Mouse (Mus musculus): Measurements from ENCODE around the gene Selplg. TPM values are rescaled to one million over a fixed set of nuclear protein-coding genes. Genes with fewer than 3 reads are reported as not detected.
"Not testable (repeated sequence)": the region's sequence is repeated elsewhere in the genome, so short reads cannot be mapped to it uniquely, and the experiment has no call there.

Selplg gene
- polyA plus RNA-seq, 1 experiment from 2014 or later = 4.4 TPM

GRCm38 (mm10) chr5:113815041-113815389 lies 17.4 kb downstream of the Selplg start:
- Histone ChIP-seq H3K9me3 (no peaks in the 10 kb centered on the region), H3K27me3 (replicated peaks) (no peaks in the 10 kb centered on the region), H3K9ac (no peak overlapping the region), H3K4me3 (replicated peaks) (no peak overlapping the region), H3K36me3 (no peaks in the 10 kb centered on the region), H3K27ac (no peak overlapping the region), H3K4me2 (replicated peaks) (no peak overlapping the region), H3K4me1 (replicated peaks) (0 out of 2 replicates have a peak, but pooled peaks cover 6% of the 10 kb centered on the region)
- ATAC-seq = no peak; the same call in 1 of the 2 replicates
- WGBS = 62% methylated on average over 11 of the region's 11 CpGs

DNA sequence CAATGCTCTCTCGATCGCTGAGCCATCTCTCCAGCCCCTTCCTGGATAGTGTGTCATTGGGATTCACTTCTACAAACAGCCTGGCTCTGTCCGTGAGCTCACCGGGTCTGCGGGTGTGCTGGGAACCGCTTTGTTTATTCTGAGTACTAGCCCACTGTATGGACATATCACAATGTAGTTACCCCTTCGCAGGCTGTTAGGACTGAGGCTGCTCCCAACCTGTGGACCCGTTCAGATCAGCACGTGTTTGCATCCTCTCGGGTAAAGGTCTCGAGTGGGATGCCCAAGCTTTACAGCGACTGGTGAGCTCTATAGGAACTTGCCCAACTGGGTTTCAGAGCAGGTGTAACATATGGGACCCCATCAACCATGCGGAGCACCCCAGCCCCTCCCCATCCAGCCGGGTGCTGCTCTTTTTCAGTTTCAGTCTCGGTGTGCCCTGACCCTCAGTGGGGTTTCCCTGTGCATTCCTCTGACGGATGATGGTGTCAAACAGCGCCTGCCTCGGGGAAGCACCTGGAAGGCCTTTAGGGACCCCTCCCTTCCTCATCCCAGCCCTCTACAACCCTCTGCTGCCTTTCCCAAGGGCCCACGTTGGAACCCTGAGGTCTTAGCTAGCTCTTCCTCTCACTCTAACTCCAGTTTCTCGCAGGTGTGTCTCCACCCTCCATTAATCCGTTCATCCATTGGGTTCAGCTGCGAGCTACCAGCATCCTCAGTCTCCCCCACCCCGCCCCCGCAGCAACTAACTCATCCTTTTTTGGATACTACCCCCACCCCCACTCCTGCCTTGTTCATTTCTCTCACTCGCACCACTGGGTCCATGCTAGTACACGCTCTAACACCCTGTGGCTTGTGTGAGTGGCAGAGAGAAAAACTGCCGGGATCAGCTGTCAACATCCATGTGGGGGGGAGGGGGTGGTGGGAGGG lies 18.1 kb downstream of the Selplg start:
- Histone ChIP-seq H3K36me3 (no peaks in the 10 kb centered on the region), H3K4me3 (replicated peaks) (no peak overlapping the region), H3K27me3 (replicated peaks) (no peaks in the 10 kb centered on the region), H3K4me2 (replicated peaks) (no peak overlapping the region), H3K27ac (no peak overlapping the region), H3K9ac (no peak overlapping the region), H3K9me3 (no peaks in the 10 kb centered on the region), H3K4me1 (replicated peaks) (0 out of 2 replicates have a peak, but pooled peaks cover 6% of the 10 kb centered on the region)
- no peak for ATAC-seq
- WGBS = 42% methylated on average over 27 of the region's 27 CpGs

DNA sequence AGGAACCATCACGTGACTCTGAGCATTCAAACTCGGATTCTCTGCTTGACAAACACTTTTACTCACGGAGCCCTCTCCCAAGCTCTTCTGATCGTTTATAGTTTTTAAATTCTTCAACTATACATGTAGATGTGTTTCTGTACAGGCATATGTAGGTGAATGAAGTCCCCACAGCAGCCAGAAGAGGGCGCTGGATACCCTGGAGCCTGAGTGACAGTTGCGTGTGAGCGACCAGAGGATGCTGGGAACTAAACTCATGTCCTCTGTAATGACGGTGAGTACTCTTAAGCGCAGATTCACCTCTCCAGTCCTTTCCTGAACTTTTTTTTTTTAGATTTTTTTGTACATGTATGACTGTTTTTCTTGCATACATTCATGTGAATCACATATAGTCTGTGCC lies 18.8 kb downstream of the Selplg start:
- ATAC-seq = no peak
- Histone ChIP-seq H3K27ac (no peak overlapping the region), H3K4me3 (replicated peaks) (no peak overlapping the region), H3K9ac (no peak overlapping the region), H3K36me3 (no peaks in the 10 kb centered on the region), H3K27me3 (replicated peaks) (no peaks in the 10 kb centered on the region), H3K4me1 (replicated peaks) (0 out of 2 replicates have a peak, but pooled peaks cover 6% of the 10 kb centered on the region), H3K9me3 (no peaks in the 10 kb centered on the region), H3K4me2 (replicated peaks) (no peak overlapping the region)
- WGBS = 20% methylated on average over 9 of the region's 9 CpGs

- Histone ChIP-seq H3K27ac (no peak overlapping the region), H3K4me1 (replicated peaks) (peaks cover 13% of the 10 kb centered on the region), H3K27me3 (replicated peaks) (no peaks in the 10 kb centered on the region), H3K4me2 (replicated peaks) (no peak overlapping the region), H3K4me3 (replicated peaks) (no peak overlapping the region), H3K36me3 (no peaks in the 10 kb centered on the region), H3K9me3 (no peaks in the 10 kb centered on the region), H3K9ac (no peak overlapping the region)
- ATAC-seq = no peak
- WGBS = 85% methylated on average over 2 of the region's 2 CpGs
Measured at GRCm38 (mm10) chr5:113812638-113813037, 19.8 kb downstream of the Selplg start.

GRCm38 (mm10) chr5:113811824-113812420 lies 20.5 kb downstream of the Selplg start:
- not testable (repeated sequence) for H3K27me3 ChIP-seq (replicated peaks); H3K9ac ChIP-seq; H3K27ac ChIP-seq; H3K4me2 ChIP-seq (replicated peaks); H3K4me3 ChIP-seq (replicated peaks); H3K36me3 ChIP-seq; ATAC-seq; H3K9me3 ChIP-seq
- peaks cover 14% of the 10 kb centered on the region for H3K4me1 ChIP-seq (replicated peaks)
- WGBS = 18% methylated on average over 11 of the region's 12 CpGs

DNA sequence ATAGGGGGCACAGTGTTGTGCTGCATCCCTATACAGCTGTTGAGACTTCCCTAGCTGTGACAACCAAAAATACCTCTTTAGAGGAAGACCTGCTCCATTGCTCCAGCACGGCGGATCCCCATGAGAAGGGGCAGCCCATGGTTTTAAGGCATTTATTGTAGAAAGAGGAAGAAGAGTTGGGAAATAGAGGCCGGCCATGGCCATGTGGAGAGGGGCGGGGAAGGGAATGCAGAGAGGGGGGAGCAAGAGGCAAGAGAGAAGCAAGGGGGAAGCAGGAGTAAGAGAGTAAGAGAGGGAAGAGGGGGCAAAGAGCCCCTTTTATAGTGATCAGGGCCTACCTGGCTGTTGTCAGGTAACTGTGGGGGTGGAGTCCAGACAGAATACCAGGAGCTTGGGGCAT lies 22.3 kb downstream of the Selplg start:
- Histone ChIP-seq H3K4me1 (replicated peaks) (peaks cover 8% of the 10 kb centered on the region), H3K27me3 (replicated peaks) (no peaks in the 10 kb centered on the region), H3K4me3 (replicated peaks) (no peak overlapping the region), H3K4me2 (replicated peaks) (no peak overlapping the region), H3K27ac (no peak overlapping the region), H3K36me3 (no peaks in the 10 kb centered on the region), H3K9ac (no peak overlapping the region), H3K9me3 (no peaks in the 10 kb centered on the region)
- WGBS = 95% methylated on average over 4 of the region's 4 CpGs
- no peak for ATAC-seq

GRCm38 (mm10) chr5:113808177-113808576 lies 24.3 kb downstream of the Selplg start:
- no peak overlapping the region for H3K4me2 ChIP-seq (replicated peaks)
- peak overlapping the region; percentile 51 for H3K27ac ChIP-seq
- peaks cover 13% of the 10 kb centered on the region for H3K4me1 ChIP-seq (replicated peaks)
- 56% methylated on average over 2 of the region's 2 CpGs for WGBS
- no peaks in the 10 kb centered on the region for H3K9me3 ChIP-seq
- no peaks in the 10 kb centered on the region for H3K27me3 ChIP-seq (replicated peaks)
- no peaks in the 10 kb centered on the region for H3K36me3 ChIP-seq
- H3K9ac ChIP-seq = no peak overlapping the region
- no peak for ATAC-seq
- H3K4me3 ChIP-seq (replicated peaks) = no peak overlapping the region

DNA sequence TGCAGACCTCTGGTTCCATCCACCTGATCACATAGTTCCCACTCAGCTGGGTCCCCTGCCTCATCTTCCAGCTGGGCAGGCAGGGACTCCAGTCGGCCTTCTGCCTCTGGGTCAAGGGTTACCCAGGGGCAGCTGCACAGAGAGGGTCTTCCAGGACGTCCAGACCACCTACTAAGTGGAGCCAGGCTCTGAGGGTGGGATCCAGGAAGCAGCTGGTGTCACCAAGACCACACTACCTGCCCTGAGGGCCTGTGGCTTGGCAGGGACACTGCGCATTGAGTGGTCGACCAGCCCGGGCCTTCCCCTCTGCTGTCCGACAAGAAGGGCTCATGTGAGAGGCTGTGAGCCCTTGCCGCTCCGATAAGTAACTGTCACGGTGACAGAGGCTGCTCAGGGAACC lies 24.7 kb downstream of the Selplg start:
- H3K9ac ChIP-seq = peak overlapping the region; percentile 13; the same call in 1 of the 2 replicates
- no peak overlapping the region for H3K4me3 ChIP-seq (replicated peaks)
- H3K27ac ChIP-seq = peak overlapping the region; percentile 51
- no peak for ATAC-seq
- peaks cover 13% of the 10 kb centered on the region for H3K4me1 ChIP-seq (replicated peaks)
- WGBS = 56% methylated on average over 9 of the region's 9 CpGs
- H3K9me3 ChIP-seq = no peaks in the 10 kb centered on the region
- no peaks in the 10 kb centered on the region for H3K27me3 ChIP-seq (replicated peaks)
- H3K4me2 ChIP-seq (replicated peaks) = no peak overlapping the region
- no peaks in the 10 kb centered on the region for H3K36me3 ChIP-seq

GRCm38 (mm10) chr5:113806414-113806813 lies 26.0 kb downstream of the Selplg start:
- Histone ChIP-seq H3K27me3 (replicated peaks) (no peaks in the 10 kb centered on the region), H3K4me1 (replicated peaks) (peaks cover 13% of the 10 kb centered on the region), H3K4me3 (replicated peaks) (no peak overlapping the region), H3K9ac (no peak overlapping the region), H3K27ac (peak overlapping the region; percentile 27; the same call in 1 of the 2 replicates), H3K4me2 (replicated peaks) (no peak overlapping the region), H3K36me3 (no peaks in the 10 kb centered on the region), H3K9me3 (no peaks in the 10 kb centered on the region)
- 13% methylated on average over 10 of the region's 10 CpGs for WGBS
- peak; percentile 66 for ATAC-seq

DNA sequence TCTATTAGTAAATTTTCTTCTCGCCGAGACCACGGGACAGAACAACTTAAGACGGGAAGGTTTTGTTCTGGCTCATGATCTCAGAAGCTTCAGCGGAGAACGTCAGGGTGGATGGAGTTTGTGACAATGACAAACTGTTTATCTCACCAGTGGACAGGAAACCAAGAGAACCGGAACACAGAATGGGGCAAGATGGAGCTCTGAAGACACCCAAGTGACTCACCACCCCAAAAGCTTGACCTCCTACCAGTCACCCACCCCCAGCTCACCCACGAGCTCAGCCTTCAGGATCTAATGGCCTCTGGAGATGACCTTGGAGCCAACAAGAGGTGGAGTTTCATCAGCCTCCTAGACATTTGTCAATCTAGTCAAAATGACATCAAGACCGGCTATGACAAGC lies 27.1 kb downstream of the Selplg start:
- H3K9me3 ChIP-seq = no peaks in the 10 kb centered on the region
- no peak for ATAC-seq
- H3K4me2 ChIP-seq (replicated peaks) = no peak overlapping the region
- no peak overlapping the region for H3K9ac ChIP-seq
- WGBS = 82% methylated on average over 9 of the region's 9 CpGs
- no peaks in the 10 kb centered on the region for H3K27me3 ChIP-seq (replicated peaks)
- H3K27ac ChIP-seq = no peak overlapping the region
- no peaks in the 10 kb centered on the region for H3K36me3 ChIP-seq
- peaks cover 19% of the 10 kb centered on the region for H3K4me1 ChIP-seq (replicated peaks)
- H3K4me3 ChIP-seq (replicated peaks) = no peak overlapping the region

GRCm38 (mm10) chr5:113804395-113804966 lies 28.0 kb downstream of the Selplg start:
- no peak for ATAC-seq
- Histone ChIP-seq H3K9ac (no peak overlapping the region), H3K9me3 (no peaks in the 10 kb centered on the region), H3K27me3 (replicated peaks) (no peaks in the 10 kb centered on the region), H3K36me3 (no peaks in the 10 kb centered on the region), H3K4me1 (replicated peaks) (peaks cover 19% of the 10 kb centered on the region), H3K4me3 (replicated peaks) (no peak overlapping the region), H3K4me2 (replicated peaks) (no peak overlapping the region), H3K27ac (no peak overlapping the region)
- 58% methylated on average over 7 of the region's 7 CpGs for WGBS

- WGBS = under 1% methylated on average over 11 of the region's 11 CpGs
- H3K27ac ChIP-seq = peak within 1 kb of the TSS; percentile 76
- peak within 1 kb of the TSS; percentile 55 for H3K4me2 ChIP-seq (replicated peaks)
- H3K4me3 ChIP-seq (replicated peaks) = peak within 1 kb of the TSS; percentile 41
- H3K4me1 ChIP-seq (replicated peaks) = peaks cover 29% of the 10 kb centered on the region
- H3K27me3 ChIP-seq (replicated peaks) = no peaks in the 10 kb centered on the region
- H3K36me3 ChIP-seq = no peaks in the 10 kb centered on the region
- ATAC-seq = peak; percentile 92
- peak within 1 kb of the TSS; percentile 56 for H3K9ac ChIP-seq
- no peaks in the 10 kb centered on the region for H3K9me3 ChIP-seq
Measured at GRCm38 (mm10) chr5:113800280-113800679, 32.2 kb downstream of the Selplg start, which contains the start of gene Tmem119. Gene Tmem119, minus strand, starts transcription at chr5:113800516.

Data from intestine, embryonic 15.5 days (tissue).